Mouse (Mus musculus) lung, adult 10 weeks (tissue): Measurements from ENCODE around the gene Vmn2r62. TPM values are rescaled to one million over a fixed set of nuclear protein-coding genes. Genes with fewer than 3 reads are reported as not detected.

Experiments
- polyA plus RNA-seq: library from polyadenylated mRNA; stranded (reverse); fragments of 350-450 nt; fragmentation: Illumina TruSeq; extraction: RNeasy Lipid Tissue Mini Kit (QIAGEN cat#74804); gene quantifications from one replicate; pipeline ENCODE4 v1.2.3, GENCODE M21; 2014; ENCODE audit warnings: low read depth, low replicate concordance; ENCODE audit not compliant: insufficient read depth

Gene Vmn2r62
- not detected for polyA plus RNA-seq

DNA sequence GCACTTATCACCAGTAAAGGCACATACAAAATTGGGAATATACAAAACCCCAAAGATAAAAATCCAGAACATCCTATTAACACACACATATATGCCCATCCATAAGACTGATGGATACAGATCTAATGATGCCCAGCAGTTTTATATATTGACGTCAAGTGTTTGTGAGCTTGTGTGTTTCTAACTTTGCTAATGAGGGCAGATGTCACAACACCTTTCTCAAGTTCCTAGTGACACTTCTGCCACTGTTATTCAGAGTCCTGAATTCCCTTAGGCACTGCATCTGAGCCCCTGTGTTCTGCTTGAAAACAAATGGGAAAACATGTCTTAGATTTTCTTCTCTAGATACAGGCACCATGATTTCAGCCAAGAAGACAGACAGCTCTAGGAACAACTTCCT, at the start of gene Vmn2r62:
TSS of gene Vmn2r62 (minus strand) at position 101 of the 400 bp plus-strand sequence.

DNA sequence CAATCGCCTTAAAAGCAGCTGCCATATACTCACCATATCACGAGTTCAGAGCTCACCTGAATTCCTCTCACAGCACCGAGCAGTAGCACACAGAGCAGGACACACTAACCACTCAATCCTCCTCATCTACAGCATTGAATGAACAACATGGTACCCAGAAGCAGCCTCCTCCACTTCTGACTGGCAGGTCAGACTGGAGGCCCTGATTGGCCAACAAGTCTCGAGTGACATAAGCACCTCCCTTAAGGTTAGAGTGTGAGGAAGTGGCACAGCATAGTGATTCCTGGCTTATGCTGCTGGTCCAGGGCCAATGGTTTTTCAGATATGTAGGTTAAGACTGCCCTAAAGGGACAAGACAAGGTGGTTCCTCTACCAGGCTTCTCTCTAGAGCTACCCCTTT, 66.4 kb downstream of the Vmn2r62 start, which contains the start of gene Gm17067:
TSS of gene Gm17067 (minus strand) at position 101 of the 400 bp plus-strand sequence.

Other genes with a start within 250 kb of the Vmn2r62 start
- not detected for gene Gm21028, start 214.9 kb downstream of the Vmn2r62 start, polyA plus RNA-seq
- 0.55 TPM for gene Zfp977, start 201.0 kb downstream of the Vmn2r62 start, polyA plus RNA-seq
- 2.3 TPM for gene Zfp976, start 150.9 kb downstream of the Vmn2r62 start, polyA plus RNA-seq
- 2.9 TPM for gene Zfp975, start 100.8 kb downstream of the Vmn2r62 start, polyA plus RNA-seq
- not detected for gene Gm17067, start 66.5 kb downstream of the Vmn2r62 start, polyA plus RNA-seq
- gene Gm2381, start 73.7 kb upstream of the Vmn2r62 start, polyA plus RNA-seq = not detected
- not detected for gene Vmn2r63, start 140.3 kb upstream of the Vmn2r62 start, polyA plus RNA-seq
- gene Gm9268, start 225.2 kb upstream of the Vmn2r62 start, polyA plus RNA-seq = not detected